22 mouse cellular contexts compared by ENCODE assay signal in genomic region chr4:107783541-107783940, GRCm38 (mm10). TPM values are rescaled to one million over a fixed set of nuclear protein-coding genes. Genes with fewer than 3 reads are reported as not detected.
A peak's percentile ranks its signal among the peaks of the same experiment; 100 is the strongest.
DNase-seq lines count a peak whose midpoint lies in the region; ATAC-seq and TF ChIP-seq lines count a peak whose summit lies in the region.
"Had no signal": no experiment of that assay in that cellular context is flagged by ENCODE, and none has a peak within 500 bp of the region (broad histone marks: within the 10 kb centered on the region; RNA-seq: fewer than 3 reads in every experiment).

No protein-coding gene starts in this region.

- H3K9ac ChIP-seq in hindbrain, embryonic 11.5 days (ENCODE audit: low read depth, low read length), result no peak overlapping the region
- H3K9ac ChIP-seq in midbrain, embryonic 11.5 days (ENCODE audit: low read length), result no peak overlapping the region
- H3K9ac ChIP-seq: heart, embryonic 12.5 days; hindbrain, embryonic 14.5 days; limb, embryonic 13.5 days; liver, embryonic 14.5 days had no signal

- DNase-seq in hindbrain, embryonic 10.5 days (ENCODE audit: low spot score), result no peak
- DNase-seq in hindbrain, embryonic 11.5 days (ENCODE audit: low spot score), result no peak
- peak; percentile 51 for DNase-seq in midbrain, embryonic 11.5 days (ENCODE audit: low spot score, missing footprints)
- DNase-seq in midbrain, embryonic 10.5 days (ENCODE audit: low spot score), result no peak
- no peak for DNase-seq in right cerebral cortex, postnatal 14 days
- no peak for DNase-seq in cerebellum, postnatal 14 days
- DNase-seq: adrenal gland, postnatal 36 days; cerebellum, adult 9-10 months; gastrocnemius, adult 2 months; heart, postnatal 14 days; kidney, adult 8-10 months; right cerebral cortex, postnatal 4 days; thymus, postnatal 14 days had no signal

- no peak for TF ChIP-seq POLR2A in bone marrow macrophage, adult 2 months (IDR thresholded peaks at IDR 0.05; ENCODE audit: borderline replicate concordance, low read depth, low read length)

- WGBS in hindbrain, embryonic 10.5 days, result 65% methylated on average over 10 of the region's 10 CpGs
- WGBS in hindbrain, embryonic 11.5 days, result 73% methylated on average over 10 of the region's 10 CpGs
- WGBS in midbrain, embryonic 11.5 days, result 72% methylated on average over 10 of the region's 10 CpGs
- WGBS in midbrain, embryonic 10.5 days, result 82% methylated on average over 10 of the region's 10 CpGs

- H3K27me3 ChIP-seq in hindbrain, embryonic 10.5 days (ENCODE audit: insufficient read depth, poor library complexity, severe bottlenecking), result peaks cover 9% of the 10 kb centered on the region; the same call in 1 of the 2 replicates
- no peaks in the 10 kb centered on the region for H3K27me3 ChIP-seq in hindbrain, embryonic 11.5 days (ENCODE audit: control insufficient read depth, insufficient read depth, low read length)
- H3K27me3 ChIP-seq in midbrain, embryonic 11.5 days (ENCODE audit: control insufficient read depth, insufficient read depth, low read length), result no peaks in the 10 kb centered on the region
- H3K27me3 ChIP-seq in midbrain, embryonic 10.5 days (ENCODE audit: low read depth, poor library complexity, severe bottlenecking), result peaks cover 18% of the 10 kb centered on the region

- H3K4me3 ChIP-seq in hindbrain, embryonic 10.5 days, result no peak overlapping the region
- no peak overlapping the region for H3K4me3 ChIP-seq in hindbrain, embryonic 11.5 days (ENCODE audit: low read depth, low read length)
- H3K4me3 ChIP-seq in midbrain, embryonic 11.5 days (ENCODE audit: low read depth, low read length), result no peak overlapping the region
- H3K4me3 ChIP-seq in midbrain, embryonic 10.5 days, result no peak overlapping the region
- peak overlapping the region; percentile 35 for H3K4me3 ChIP-seq in bone marrow macrophage, adult 2 months (ENCODE audit: insufficient read depth, low read length)
- H3K4me3 ChIP-seq: gastrocnemius, adult 2 months; heart, embryonic 12.5 days; limb, embryonic 13.5 days had no signal

- no peaks in the 10 kb centered on the region for H3K9me3 ChIP-seq in hindbrain, embryonic 10.5 days
- H3K9me3 ChIP-seq in hindbrain, embryonic 11.5 days (ENCODE audit: control insufficient read depth, low read length), result no peaks in the 10 kb centered on the region
- H3K9me3 ChIP-seq in midbrain, embryonic 11.5 days (ENCODE audit: control insufficient read depth, low read length), result no peaks in the 10 kb centered on the region
- H3K9me3 ChIP-seq in midbrain, embryonic 10.5 days (replicated peaks), result no peaks in the 10 kb centered on the region
- H3K9me3 ChIP-seq: G1E; heart, embryonic 12.5 days; limb, embryonic 13.5 days; megakaryocyte, embryonic 14.5 days had no signal

- H3K36me3 ChIP-seq in hindbrain, embryonic 10.5 days, result no peaks in the 10 kb centered on the region
- no peaks in the 10 kb centered on the region for H3K36me3 ChIP-seq in hindbrain, embryonic 11.5 days (ENCODE audit: control insufficient read depth, insufficient read depth, low read length)
- H3K36me3 ChIP-seq in midbrain, embryonic 11.5 days (ENCODE audit: control insufficient read depth, insufficient read depth, low read length), result no peaks in the 10 kb centered on the region
- no peaks in the 10 kb centered on the region for H3K36me3 ChIP-seq in midbrain, embryonic 10.5 days
- H3K36me3 ChIP-seq: G1E; heart, embryonic 12.5 days; limb, embryonic 13.5 days had no signal

- H3K27ac ChIP-seq in hindbrain, embryonic 10.5 days, result peak overlapping the region; percentile 40; the same call in 1 of the 2 replicates
- no peak overlapping the region for H3K27ac ChIP-seq in hindbrain, embryonic 11.5 days (ENCODE audit: low read depth, low read length)
- no peak overlapping the region for H3K27ac ChIP-seq in midbrain, embryonic 11.5 days (ENCODE audit: low read depth, low read length)
- H3K27ac ChIP-seq in midbrain, embryonic 10.5 days (replicated peaks), result no peak overlapping the region
- no peak overlapping the region for H3K27ac ChIP-seq in bone marrow macrophage, adult 2 months (ENCODE audit: insufficient read depth, low read depth, low read length)
- H3K27ac ChIP-seq: gastrocnemius, adult 2 months; limb, embryonic 13.5 days; liver, embryonic 14.5 days; stomach, postnatal 0 days had no signal

- TF ChIP-seq CTCF in bone marrow macrophage, adult 2 months (IDR thresholded peaks at IDR 0.05; ENCODE audit: low read depth, low read length), result no peak

- H3K4me2 ChIP-seq in hindbrain, embryonic 11.5 days (replicated peaks; ENCODE audit: low read depth, low read length), result no peak overlapping the region
- H3K4me2 ChIP-seq in midbrain, embryonic 11.5 days, result no peak overlapping the region
- H3K4me2 ChIP-seq: heart, embryonic 12.5 days; hindbrain, embryonic 14.5 days; limb, embryonic 13.5 days had no signal

- peaks cover 33% of the 10 kb centered on the region for H3K4me1 ChIP-seq in hindbrain, embryonic 10.5 days (replicated peaks)
- H3K4me1 ChIP-seq in hindbrain, embryonic 11.5 days (replicated peaks; ENCODE audit: control insufficient read depth, insufficient read depth, low read length), result no peaks in the 10 kb centered on the region
- H3K4me1 ChIP-seq in midbrain, embryonic 11.5 days (ENCODE audit: control insufficient read depth, insufficient read depth, low read length), result peaks cover 9% of the 10 kb centered on the region
- H3K4me1 ChIP-seq in midbrain, embryonic 10.5 days, result peaks cover 21% of the 10 kb centered on the region
- peaks cover 7% of the 10 kb centered on the region for H3K4me1 ChIP-seq in bone marrow macrophage, adult 2 months (ENCODE audit: control insufficient read depth, insufficient read depth, low read length)
- H3K4me1 ChIP-seq: heart, embryonic 12.5 days had no signal

- ATAC-seq in hindbrain, embryonic 11.5 days (ENCODE audit: low FRiP score), result no peak
- ATAC-seq in midbrain, embryonic 11.5 days (ENCODE audit: low FRiP score), result no peak
- ATAC-seq in megakaryocyte, adult 5-6 weeks (ENCODE audit: poor library complexity, severe bottlenecking), result peak; percentile 78

RNA-seq across cellular contexts. Expression of gene Lrp8, which starts 18.5 kb away (rescaled TPM):
- 10.0 and 13.9 TPM in 2 replicates for polyA plus RNA-seq in hindbrain, embryonic 10.5 days (2016; fragmentation: Nextera tagmentation; extraction: Ambion mirVana)
- 22.6 and 24.9 TPM in 2 replicates for polyA plus RNA-seq in hindbrain, embryonic 11.5 days (2014; fragmentation: Nextera tagmentation; extraction: Ambion mirVana)
- 21.3 and 21.4 TPM in 2 replicates for polyA plus RNA-seq in midbrain, embryonic 11.5 days (2014; fragmentation: Nextera tagmentation; extraction: Ambion mirVana)
- 10.4 and 15.0 TPM in 2 replicates for polyA plus RNA-seq in midbrain, embryonic 10.5 days (2016; fragmentation: Nextera tagmentation; extraction: Ambion mirVana)
- 2.6 and 4.0 TPM in 2 replicates for polyA plus RNA-seq in bone marrow macrophage, adult 2 months (2012; ENCODE audit: insufficient read depth, insufficient read length, missing spikeins)
- total RNA-seq in megakaryocyte, adult 5-6 weeks (2015), result 4.9 and 6.7 TPM in 2 replicates
- total RNA-seq in megakaryocyte, adult 5-6 weeks (2017), result 5.0 and 6.3 TPM in 2 replicates
